Mouse (Mus musculus) lung, embryonic 15.5 days (tissue): Measurements from ENCODE around the gene Mypop. TPM values are rescaled to one million over a fixed set of nuclear protein-coding genes. Genes with fewer than 3 reads are reported as not detected.

Source experiments
- ATAC-seq: fragments of 200-750 bp; cut with Nextera tagmentation; 2 replicates; pipeline ENCODE4 v1.8.0; 2017; ENCODE audit warnings: moderate number of reproducible peaks, borderline replicate concordance; ENCODE audit not compliant: low FRiP score, low TSS enrichment; ENCODE audit errors: extremely low read depth
- H3K27ac ChIP-seq: fragments of 300-500 bp; sonication (generic); 2 replicates; pipeline ENCODE4 v1.5.1; 2015; ENCODE audit warnings: moderate library complexity, mild to moderate bottlenecking, inconsistent platforms
- H3K27me3 ChIP-seq: fragments of 300-500 bp; sonication (generic); 2 replicates; pipeline ENCODE4 v1.6.1; 2015; ENCODE audit warnings: inconsistent platforms
- H3K36me3 ChIP-seq: fragments of 300-500 bp; sonication (generic); 2 replicates; pipeline ENCODE4 v1.6.1; 2015; ENCODE audit warnings: inconsistent platforms
- H3K4me1 ChIP-seq: fragments of 300-500 bp; sonication (generic); 2 replicates; pipeline ENCODE4 v1.6.1; 2015; ENCODE audit warnings: inconsistent platforms
- H3K4me2 ChIP-seq: fragments of 300-500 bp; sonication (generic); 2 replicates; pipeline ENCODE4 v1.6.1; 2015; ENCODE audit warnings: inconsistent platforms, mild to moderate bottlenecking, moderate library complexity
- H3K4me3 ChIP-seq: fragments of 300-500 bp; sonication (generic); 2 replicates; pipeline ENCODE4 v1.5.1; 2015; ENCODE audit warnings: mild to moderate bottlenecking, inconsistent platforms
- H3K9ac ChIP-seq: fragments of 300-500 bp; sonication (generic); 2 replicates; pipeline ENCODE4 v1.6.1; 2015; ENCODE audit warnings: inconsistent platforms
- H3K9me3 ChIP-seq: fragments of 300-500 bp; sonication (generic); 2 replicates; pipeline ENCODE4 v1.6.1; 2016; ENCODE audit warnings: inconsistent platforms
- WGBS: fragments of 180-500 bp; shearing (Covaris S2); methylation state at CpG from one replicate; pipeline ENCODE4 v1.1.7; 2015; 5-methylcytosine and 5-hydroxymethylcytosine counted together
- polyA plus RNA-seq: library from polyadenylated mRNA; unstranded; fragments of >200 nt; fragmentation: Nextera tagmentation; extraction: Ambion mirVana; gene quantifications from 2 replicates; pipeline ENCODE4 v1.2.1, GENCODE M21; 2015

The Mypop gene
- polyA plus RNA-seq, 1 experiment from 2014 or later: 3.0 TPM

GRCm38 (mm10) chr7:18962171-18962792 is 28.8 kb upstream of the Mypop start:
- WGBS: 2% methylated on average over 17 of the region's 17 CpGs
- H3K4me2 ChIP-seq: peak overlapping the region; percentile 18
- no peaks in the 10 kb centered on the region for H3K36me3 ChIP-seq
- H3K4me1 ChIP-seq: peaks cover 31% of the 10 kb centered on the region
- no peak overlapping the region for H3K9ac ChIP-seq
- 0 out of 2 replicates have a peak overlapping the region, but pooled peaks have one; percentile 7 for H3K4me3 ChIP-seq
- ATAC-seq: no peak
- no peak overlapping the region for H3K27ac ChIP-seq
- H3K27me3 ChIP-seq: peaks cover 88% of the 10 kb centered on the region
- no peaks in the 10 kb centered on the region for H3K9me3 ChIP-seq

GRCm38 (mm10) chr7:18962795-18963194 is 28.2 kb upstream of the Mypop start:
- 0 out of 2 replicates have a peak overlapping the region, but pooled peaks have one; percentile 7 for H3K4me3 ChIP-seq

GRCm38 (mm10) chr7:18963294-18963843 is 27.7 kb upstream of the Mypop start:
- no peak for ATAC-seq
- H3K4me2 ChIP-seq: 0 out of 2 replicates have a peak overlapping the region, but pooled peaks have one; percentile 18
- H3K9ac ChIP-seq: no peak overlapping the region
- no peaks in the 10 kb centered on the region for H3K9me3 ChIP-seq
- H3K4me3 ChIP-seq: no peak overlapping the region
- H3K4me1 ChIP-seq: peaks cover 25% of the 10 kb centered on the region
- H3K36me3 ChIP-seq: no peaks in the 10 kb centered on the region
- H3K27ac ChIP-seq: no peak overlapping the region
- H3K27me3 ChIP-seq: peaks cover 77% of the 10 kb centered on the region
- 2% methylated on average over 19 of the region's 19 CpGs for WGBS

More at GRCm38 (mm10) chr7:18962795-18963194, 28.2 kb upstream of the Mypop start:
- Histone ChIP-seq H3K9me3 (no peaks in the 10 kb centered on the region), H3K4me2 (peak overlapping the region; percentile 18), H3K36me3 (no peaks in the 10 kb centered on the region), H3K27me3 (peaks cover 83% of the 10 kb centered on the region), H3K27ac (no peak overlapping the region), H3K4me1 (peaks cover 26% of the 10 kb centered on the region), H3K9ac (no peak overlapping the region)
- 4% methylated on average over 20 of the region's 20 CpGs for WGBS
- no peak for ATAC-seq

GRCm38 (mm10) chr7:18965312-18965711 is 25.7 kb upstream of the Mypop start:
- no peaks in the 10 kb centered on the region for H3K9me3 ChIP-seq
- H3K4me2 ChIP-seq: no peak overlapping the region
- WGBS: 74% methylated on average over 5 of the region's 5 CpGs
- peaks cover 15% of the 10 kb centered on the region for H3K4me1 ChIP-seq
- H3K9ac ChIP-seq: no peak overlapping the region
- no peaks in the 10 kb centered on the region for H3K36me3 ChIP-seq
- H3K27me3 ChIP-seq: peaks cover 62% of the 10 kb centered on the region
- no peak overlapping the region for H3K27ac ChIP-seq
- ATAC-seq: no peak
- no peak overlapping the region for H3K4me3 ChIP-seq

- peaks cover 39% of the 10 kb centered on the region for H3K27me3 ChIP-seq
- H3K4me1 ChIP-seq: peaks cover 14% of the 10 kb centered on the region
- no peak overlapping the region for H3K4me2 ChIP-seq
- no peaks in the 10 kb centered on the region for H3K36me3 ChIP-seq
- 7% methylated on average over 8 of the region's 8 CpGs for WGBS
- H3K4me3 ChIP-seq: no peak overlapping the region
- no peak for ATAC-seq
- H3K9me3 ChIP-seq: no peaks in the 10 kb centered on the region
- H3K27ac ChIP-seq: no peak overlapping the region
- H3K9ac ChIP-seq: no peak overlapping the region
Measured at GRCm38 (mm10) chr7:18967603-18968002, 23.4 kb upstream of the Mypop start.

- ATAC-seq: no peak
- H3K36me3 ChIP-seq: no peaks in the 10 kb centered on the region
- no peak overlapping the region for H3K9ac ChIP-seq
- H3K9me3 ChIP-seq: no peaks in the 10 kb centered on the region
- 89% methylated on average over 3 of the region's 3 CpGs for WGBS
- peaks cover 6% of the 10 kb centered on the region; the same call in 1 of the 2 replicates for H3K27me3 ChIP-seq
- H3K27ac ChIP-seq: no peak overlapping the region
- H3K4me3 ChIP-seq: no peak overlapping the region
- no peaks in the 10 kb centered on the region for H3K4me1 ChIP-seq
- H3K4me2 ChIP-seq: no peak overlapping the region
Measured at GRCm38 (mm10) chr7:18970956-18971355, 20.1 kb upstream of the Mypop start.

- H3K27me3 ChIP-seq: no peaks in the 10 kb centered on the region
- no peaks in the 10 kb centered on the region for H3K9me3 ChIP-seq
- no peak overlapping the region for H3K4me3 ChIP-seq
- 75% methylated on average over 9 of the region's 9 CpGs for WGBS
- H3K36me3 ChIP-seq: no peaks in the 10 kb centered on the region
- H3K27ac ChIP-seq: no peak overlapping the region
- ATAC-seq: no peak
- H3K4me2 ChIP-seq: no peak overlapping the region
- H3K4me1 ChIP-seq: no peaks in the 10 kb centered on the region
- H3K9ac ChIP-seq: no peak overlapping the region
Measured at GRCm38 (mm10) chr7:18978381-18978780, 12.7 kb upstream of the Mypop start.

GRCm38 (mm10) chr7:18986503-18986902 is 4.5 kb upstream of the Mypop start:
- Histone ChIP-seq H3K4me2 (no peak overlapping the region), H3K27me3 (peaks cover 12% of the 10 kb centered on the region; the same call in 1 of the 2 replicates), H3K36me3 (no peaks in the 10 kb centered on the region), H3K9ac (no peak overlapping the region), H3K9me3 (no peaks in the 10 kb centered on the region), H3K4me1 (peaks cover 14% of the 10 kb centered on the region), H3K27ac (no peak overlapping the region), H3K4me3 (no peak overlapping the region)
- ATAC-seq: no peak
- 60% methylated on average over 2 of the region's 2 CpGs for WGBS

GRCm38 (mm10) chr7:18987100-18987499 is 3.9 kb upstream of the Mypop start, which contains the start of gene Nanos2:
Gene Nanos2, plus strand, starts transcription at chr7:18987400.
- Histone ChIP-seq H3K27ac (no peak within 1 kb of the TSS), H3K4me1 (peaks cover 20% of the 10 kb centered on the region), H3K9ac (no peak within 1 kb of the TSS), H3K9me3 (no peaks in the 10 kb centered on the region), H3K4me3 (no peak within 1 kb of the TSS), H3K4me2 (no peak within 1 kb of the TSS), H3K27me3 (peaks cover 18% of the 10 kb centered on the region), H3K36me3 (no peaks in the 10 kb centered on the region)
- ATAC-seq: no peak
- 51% methylated on average over 2 of the region's 2 CpGs for WGBS

GRCm38 (mm10) chr7:18987747-18988146 is 3.3 kb upstream of the Mypop start:
- H3K36me3 ChIP-seq: no peaks in the 10 kb centered on the region
- no peak for ATAC-seq
- peaks cover 22% of the 10 kb centered on the region for H3K4me1 ChIP-seq
- peaks cover 24% of the 10 kb centered on the region for H3K27me3 ChIP-seq
- H3K27ac ChIP-seq: no peak overlapping the region
- H3K4me2 ChIP-seq: no peak overlapping the region
- H3K9me3 ChIP-seq: no peaks in the 10 kb centered on the region
- H3K9ac ChIP-seq: no peak overlapping the region
- WGBS: 71% methylated on average over 13 of the region's 13 CpGs
- H3K4me3 ChIP-seq: no peak overlapping the region

- H3K27ac ChIP-seq: no peak overlapping the region
- H3K9ac ChIP-seq: no peak overlapping the region
- no peaks in the 10 kb centered on the region for H3K9me3 ChIP-seq
- ATAC-seq: no peak
- H3K27me3 ChIP-seq: peaks cover 34% of the 10 kb centered on the region
- no peak overlapping the region for H3K4me2 ChIP-seq
- no peak overlapping the region for H3K4me3 ChIP-seq
- peaks cover 22% of the 10 kb centered on the region for H3K4me1 ChIP-seq
- WGBS: 65% methylated on average over 6 of the region's 6 CpGs
- no peaks in the 10 kb centered on the region for H3K36me3 ChIP-seq
Measured at GRCm38 (mm10) chr7:18988780-18989179, 2.3 kb upstream of the Mypop start.

- WGBS: 5% methylated on average over 5 of the region's 5 CpGs
- H3K36me3 ChIP-seq: no peaks in the 10 kb centered on the region
- H3K4me3 ChIP-seq: peak overlapping the region; percentile 53
- H3K9me3 ChIP-seq: no peaks in the 10 kb centered on the region
- peaks cover 22% of the 10 kb centered on the region for H3K4me1 ChIP-seq
- no peak for ATAC-seq
- 0 out of 2 replicates have a peak overlapping the region, but pooled peaks have one; percentile 1 for H3K9ac ChIP-seq
- H3K27me3 ChIP-seq: peaks cover 35% of the 10 kb centered on the region
- H3K4me2 ChIP-seq: peak overlapping the region; percentile 83
- H3K27ac ChIP-seq: peak overlapping the region; percentile 57; the same call in 1 of the 2 replicates
Measured at GRCm38 (mm10) chr7:18989995-18990394, 1.1 kb upstream of the Mypop start.
